Mouse (Mus musculus) forebrain, embryonic 14.5 days (tissue): ENCODE measurements at regions not wholly inside any gene's neighbourhood (a gene's known extent, or its start where the extent isn't known, plus 50 kb on each side); places are given as distances from the start of the nearest gene placed in this dataset.
A peak's percentile ranks its signal among the peaks of the same experiment; 100 is the strongest.

ENCODE experiments used
- ATAC-seq: fragments of 200-750 bp; cut with Nextera tagmentation; 2 replicates; pipeline ENCODE4 v1.8.0; 2017; ENCODE audit warnings: mild to moderate bottlenecking, moderate library complexity
- DNase-seq: peaks from one replicate; pipeline ENCODE4 v3.0.0-alpha.2; 2015; ENCODE audit warnings: low spot score
- H3K27ac ChIP-seq: fragments of 300-500 bp; sonication (generic); 2 replicates; pipeline ENCODE4 v1.5.1; 2014; ENCODE audit warnings: low read depth, mild to moderate bottlenecking, control low read depth, low read length, moderate library complexity
- H3K27me3 ChIP-seq: fragments of 300-500 bp; sonication (generic); replicated peaks from 2 replicates; pipeline ENCODE4 v1.6.1; 2014; ENCODE audit warnings: low read length, control low read depth, mixed read lengths; ENCODE audit not compliant: control insufficient read depth, insufficient read depth
- H3K36me3 ChIP-seq: fragments of 300-500 bp; sonication (generic); 2 replicates; pipeline ENCODE4 v1.6.1; 2014; ENCODE audit warnings: low read length, control low read depth; ENCODE audit not compliant: control insufficient read depth, insufficient read depth
- H3K4me1 ChIP-seq: fragments of 300-500 bp; sonication (generic); 2 replicates; pipeline ENCODE4 v1.6.1; 2014; ENCODE audit warnings: antibody characterized with exemption, low read length, control low read depth; ENCODE audit not compliant: control insufficient read depth, insufficient read depth
- H3K4me2 ChIP-seq: fragments of 300-500 bp; sonication (generic); 2 replicates; pipeline ENCODE4 v1.6.1; 2014; ENCODE audit warnings: mild to moderate bottlenecking, control low read depth, low read length
- H3K4me3 ChIP-seq: fragments of 300-500 bp; sonication (generic); 2 replicates; pipeline ENCODE4 v1.5.1; 2014; ENCODE audit warnings: low read depth, low read length, control low read depth
- H3K9ac ChIP-seq: fragments of 300-500 bp; sonication (generic); 2 replicates; pipeline ENCODE4 v1.6.1; 2014; ENCODE audit warnings: mild to moderate bottlenecking, low read length, control low read depth, moderate library complexity
- H3K9me3 ChIP-seq: fragments of 300-500 bp; sonication (generic); replicated peaks from 2 replicates; pipeline ENCODE4 v1.6.1; 2016; ENCODE audit warnings: low read length, control low read depth, mixed read lengths; ENCODE audit not compliant: control insufficient read depth
- WGBS: fragments of 180-500 bp; shearing (Covaris S2); extraction: QIAGEN DNeasy Blood & Tissue Kit; methylation state at CpG from one replicate; pipeline ENCODE4 v1.1.7; 2014; 5-methylcytosine and 5-hydroxymethylcytosine counted together

DNA sequence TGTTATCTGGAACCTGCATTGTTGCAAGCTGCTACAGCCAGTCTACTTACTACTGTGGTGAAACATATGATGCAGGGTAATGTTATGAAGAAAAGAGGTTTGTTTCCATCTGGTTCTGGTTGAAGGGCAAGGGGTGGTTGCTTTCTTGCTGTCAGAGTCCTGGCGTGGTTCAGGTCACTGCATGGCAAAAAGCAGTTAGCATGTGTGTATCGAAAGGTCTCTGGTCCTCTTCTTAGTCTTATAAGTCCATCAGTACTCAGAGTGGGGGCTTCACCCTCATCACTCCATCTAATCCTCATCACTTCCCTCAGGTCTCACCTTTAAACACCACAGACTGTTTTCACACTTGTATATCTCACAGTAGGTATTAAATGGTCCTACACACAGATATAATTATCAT, 99.7 kb upstream of the Ranbp3l start:
- no peak overlapping the region for H3K27ac ChIP-seq
- H3K4me2 ChIP-seq, result no peak overlapping the region

DNA sequence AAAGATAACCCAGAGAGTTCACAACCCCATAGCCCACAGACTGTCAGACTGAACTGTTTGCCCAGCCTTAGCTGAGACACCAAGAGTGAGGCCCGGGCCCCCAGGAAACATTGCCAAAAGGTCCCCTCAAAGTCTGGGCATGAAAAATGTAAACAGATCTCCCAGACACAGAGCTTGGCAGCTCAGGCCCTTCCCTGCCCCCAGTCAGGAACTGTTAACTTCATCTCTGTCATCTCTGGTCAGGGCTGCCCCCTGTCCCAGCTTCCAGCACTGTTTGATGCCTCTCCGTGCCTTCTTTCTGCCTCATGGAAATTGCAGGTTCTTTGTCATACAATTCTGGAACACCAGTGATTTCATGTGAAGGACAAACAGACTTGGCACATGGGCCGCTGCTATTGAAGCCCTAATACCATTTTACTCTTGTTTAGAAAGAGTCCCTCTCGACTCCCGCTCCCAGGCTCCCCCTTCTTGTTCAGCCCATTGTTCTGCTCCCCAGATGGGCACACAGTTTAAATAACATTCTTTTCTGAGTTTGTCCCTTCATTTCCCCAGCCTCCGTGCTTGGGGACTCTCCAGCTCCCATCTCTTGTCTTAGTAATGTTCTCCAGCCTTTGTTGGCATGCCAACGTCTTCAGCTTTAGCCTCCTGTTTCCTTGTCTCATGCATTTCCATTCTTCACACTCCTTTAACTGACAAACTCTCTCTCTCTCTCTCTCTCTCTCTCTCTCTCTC, 100.4 kb upstream of the Ranbp3l start:
- H3K4me2 ChIP-seq, result no peak overlapping the region
- ATAC-seq (peak; percentile 53), DNase-seq (peak; percentile 70)
- peaks cover 8% of the 10 kb centered on the region; the same call in 1 of the 2 replicates for H3K4me1 ChIP-seq
- no peak overlapping the region for H3K9ac ChIP-seq
- H3K27ac ChIP-seq, result peak overlapping the region; percentile 35; the same call in 1 of the 2 replicates
- no peak overlapping the region for H3K4me3 ChIP-seq
- H3K36me3 ChIP-seq, result no peaks in the 10 kb centered on the region
- H3K9me3 ChIP-seq, result no peaks in the 10 kb centered on the region
- H3K27me3 ChIP-seq, result no peaks in the 10 kb centered on the region
- WGBS, result 10% methylated on average over 7 of the region's 7 CpGs

More for the DNA sequence above, 99.7 kb upstream of the Ranbp3l start:
- Histone ChIP-seq H3K36me3 (no peaks in the 10 kb centered on the region), H3K4me1 (peaks cover 8% of the 10 kb centered on the region; the same call in 1 of the 2 replicates), H3K9me3 (no peaks in the 10 kb centered on the region), H3K9ac (no peak overlapping the region), H3K27me3 (no peaks in the 10 kb centered on the region), H3K4me3 (no peak overlapping the region)
- WGBS, result 90% methylated on average over 2 of the region's 2 CpGs
- no peak for ATAC-seq
- no peak for DNase-seq

DNA sequence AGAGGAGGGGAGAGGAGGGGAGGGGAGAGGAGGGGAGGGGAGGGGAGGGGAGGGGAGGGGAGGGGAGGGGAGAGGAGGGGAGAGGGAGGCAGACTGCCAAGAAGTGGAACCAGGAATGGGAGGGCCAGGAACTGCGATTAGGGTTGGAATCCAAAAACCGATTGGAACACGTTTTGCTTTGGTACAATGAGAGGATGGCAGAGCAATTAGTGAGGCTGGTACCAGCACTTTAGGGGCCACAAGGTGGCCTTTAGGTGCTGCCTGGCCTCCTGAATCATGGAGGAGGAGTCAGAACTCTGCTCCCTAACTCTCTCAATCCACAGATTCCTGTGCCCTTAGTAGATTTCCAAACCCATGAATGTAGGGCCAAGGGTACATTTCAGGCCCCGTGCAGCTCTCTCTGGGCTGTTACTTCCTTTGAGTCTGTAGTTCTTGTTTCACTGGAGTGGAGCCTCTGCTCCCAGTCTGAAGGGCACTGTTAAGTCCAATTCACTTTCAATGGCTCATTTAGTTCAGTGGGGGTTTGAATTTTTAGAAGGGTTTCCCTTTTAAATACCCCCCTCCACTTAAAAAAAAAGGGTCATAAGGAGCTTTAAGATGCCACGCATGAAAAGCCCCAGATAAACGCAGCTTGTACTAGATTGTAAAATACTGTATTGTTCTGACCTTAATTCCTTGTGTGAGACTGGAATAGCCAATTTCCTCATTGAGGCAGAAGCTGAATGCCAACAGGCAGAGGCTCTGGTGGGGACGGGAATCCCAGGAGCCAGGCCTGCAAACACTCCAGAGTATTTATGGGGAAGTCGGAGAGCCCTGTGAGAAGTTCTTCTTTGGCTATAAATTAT, 102.4 kb upstream of the Ranbp3l start:
- Histone ChIP-seq H3K27ac (peak overlapping the region; percentile 67), H3K4me2 (no peak overlapping the region), H3K4me1 (peaks cover 8% of the 10 kb centered on the region; the same call in 1 of the 2 replicates), H3K27me3 (no peaks in the 10 kb centered on the region), H3K4me3 (no peak overlapping the region), H3K9me3 (no peaks in the 10 kb centered on the region; the same call in 1 of the 2 replicates), H3K9ac (no peak overlapping the region), H3K36me3 (no peaks in the 10 kb centered on the region)
- DNase-seq (peak; percentile 87), ATAC-seq (peak; percentile 86)
- WGBS, result 11% methylated on average over 8 of the region's 8 CpGs

DNA sequence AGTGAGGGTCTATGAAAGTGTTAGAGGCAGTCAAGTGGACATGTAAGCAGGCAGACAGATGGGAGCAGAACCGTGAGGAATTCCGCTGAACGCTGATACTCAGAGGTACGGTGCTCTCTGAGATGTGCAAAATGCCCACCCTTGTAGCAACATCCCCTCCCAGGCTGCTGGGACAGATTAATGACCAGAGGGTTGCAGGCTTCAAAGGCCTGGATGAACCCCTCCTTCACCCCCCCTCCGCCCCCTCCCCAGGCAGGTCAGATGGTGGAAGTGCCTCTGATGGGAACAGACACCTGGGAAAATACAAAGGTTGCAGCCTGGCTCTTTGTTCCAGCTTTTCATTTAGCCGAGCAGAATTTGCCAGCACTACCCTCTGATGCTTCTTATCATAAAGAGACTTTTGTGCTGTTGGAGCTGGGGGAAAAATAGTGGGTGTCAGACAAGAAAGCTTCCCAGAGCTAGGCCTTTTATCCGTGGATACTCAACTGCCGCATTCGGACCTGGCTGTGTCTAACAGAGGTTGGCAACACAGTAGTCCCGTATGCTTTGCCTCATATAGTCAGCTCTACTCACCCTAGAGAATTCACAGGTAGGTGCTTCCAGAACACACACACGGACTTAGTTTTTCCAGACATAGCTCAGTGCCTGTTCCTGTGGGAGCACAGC, 111.2 kb upstream of the Ranbp3l start:
- Histone ChIP-seq H3K4me3 (no peak overlapping the region), H3K36me3 (no peaks in the 10 kb centered on the region), H3K4me1 (no peaks in the 10 kb centered on the region), H3K27me3 (no peaks in the 10 kb centered on the region), H3K9me3 (peaks cover 9% of the 10 kb centered on the region; the same call in 1 of the 2 replicates), H3K4me2 (no peak overlapping the region), H3K27ac (peak overlapping the region; percentile 0; the same call in 1 of the 2 replicates), H3K9ac (no peak overlapping the region)
- 36% methylated on average over 11 of the region's 11 CpGs for WGBS
- DNase-seq, result peak; percentile 36
- ATAC-seq, result peak; percentile 66

DNA sequence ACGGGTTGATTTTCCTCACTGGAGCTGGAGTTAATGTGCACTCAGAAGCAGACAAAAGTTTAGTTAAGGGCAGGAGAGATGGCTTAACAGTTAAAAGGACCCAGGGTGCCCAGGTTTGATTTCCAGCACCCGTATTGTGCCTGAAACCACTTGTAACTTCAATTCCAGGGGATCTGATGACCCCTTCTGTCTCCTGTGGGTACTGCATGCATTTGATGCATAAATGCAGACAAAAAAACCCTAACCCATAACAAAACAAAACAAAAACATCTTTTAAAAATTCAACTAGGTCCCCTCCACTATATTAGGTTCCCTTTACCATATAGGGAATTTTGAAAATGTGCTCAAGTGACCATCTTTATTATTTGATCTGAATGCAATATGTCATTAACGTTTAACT, 112.2 kb upstream of the Ranbp3l start:
- WGBS, result 95% methylated on average over 3 of the region's 3 CpGs
- peaks cover 9% of the 10 kb centered on the region; the same call in 1 of the 2 replicates for H3K9me3 ChIP-seq
- H3K4me3 ChIP-seq, result no peak overlapping the region
- DNase-seq (no peak), ATAC-seq (no peak)
- no peaks in the 10 kb centered on the region for H3K4me1 ChIP-seq
- no peak overlapping the region for H3K4me2 ChIP-seq
- H3K9ac ChIP-seq, result no peak overlapping the region
- H3K27ac ChIP-seq, result no peak overlapping the region
- no peaks in the 10 kb centered on the region for H3K27me3 ChIP-seq
- H3K36me3 ChIP-seq, result no peaks in the 10 kb centered on the region

DNA sequence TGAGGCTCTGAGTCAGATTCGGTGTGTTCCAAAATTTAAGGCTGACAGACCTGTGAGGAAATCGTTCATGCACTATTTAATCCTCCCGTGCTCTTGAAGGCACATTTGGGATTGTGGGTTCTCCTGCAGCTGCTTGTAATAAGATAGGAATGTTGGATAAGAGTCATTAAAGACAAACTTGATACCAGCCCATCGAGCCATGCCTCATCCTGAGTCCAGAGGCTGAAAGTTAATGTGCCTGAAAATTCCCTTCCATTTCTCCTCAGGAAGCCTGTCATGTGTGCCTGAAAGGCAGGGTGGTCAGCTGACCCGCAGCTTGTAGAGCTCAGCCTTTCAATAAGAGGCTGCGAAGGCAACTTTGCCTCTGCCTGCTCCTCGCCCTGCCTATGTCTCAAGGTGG, 113.4 kb upstream of the Ranbp3l start:
- H3K9ac ChIP-seq, result no peak overlapping the region
- WGBS, result 85% methylated on average over 7 of the region's 7 CpGs
- no peak overlapping the region for H3K27ac ChIP-seq
- H3K4me1 ChIP-seq, result no peaks in the 10 kb centered on the region
- H3K4me2 ChIP-seq, result no peak overlapping the region
- no peaks in the 10 kb centered on the region for H3K27me3 ChIP-seq
- DNase-seq (no peak), ATAC-seq (no peak)
- H3K4me3 ChIP-seq, result no peak overlapping the region
- 0 out of 2 replicates have a peak, but pooled peaks cover 6% of the 10 kb centered on the region for H3K9me3 ChIP-seq
- H3K36me3 ChIP-seq, result no peaks in the 10 kb centered on the region

DNA sequence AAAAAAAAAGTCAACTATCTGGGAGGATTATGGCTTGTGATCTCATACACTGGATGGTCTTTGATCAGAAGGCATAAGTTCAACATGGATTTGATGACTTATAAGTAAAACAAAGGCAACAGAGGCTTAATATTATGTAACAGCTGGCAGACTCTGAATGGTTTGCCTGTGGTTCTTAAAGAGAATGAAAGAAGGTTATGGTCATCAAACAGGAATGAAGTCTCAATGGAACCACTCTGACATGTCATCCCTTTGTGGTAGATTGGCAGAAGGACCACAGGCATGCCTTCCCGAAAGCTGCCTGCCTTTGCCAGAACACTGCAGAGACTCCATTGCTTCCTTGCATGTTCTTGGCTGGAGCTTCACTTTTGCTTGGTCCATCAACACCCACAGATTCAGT, 116.8 kb upstream of the Ranbp3l start:
- Histone ChIP-seq H3K36me3 (no peaks in the 10 kb centered on the region), H3K27ac (no peak overlapping the region), H3K9me3 (0 out of 2 replicates have a peak, but pooled peaks cover 6% of the 10 kb centered on the region), H3K4me2 (no peak overlapping the region), H3K9ac (no peak overlapping the region), H3K4me3 (no peak overlapping the region), H3K4me1 (no peaks in the 10 kb centered on the region), H3K27me3 (no peaks in the 10 kb centered on the region)
- DNase-seq, result no peak
- WGBS, result 84% methylated on average over 1 of the region's 1 CpGs
- ATAC-seq, result no peak

DNA sequence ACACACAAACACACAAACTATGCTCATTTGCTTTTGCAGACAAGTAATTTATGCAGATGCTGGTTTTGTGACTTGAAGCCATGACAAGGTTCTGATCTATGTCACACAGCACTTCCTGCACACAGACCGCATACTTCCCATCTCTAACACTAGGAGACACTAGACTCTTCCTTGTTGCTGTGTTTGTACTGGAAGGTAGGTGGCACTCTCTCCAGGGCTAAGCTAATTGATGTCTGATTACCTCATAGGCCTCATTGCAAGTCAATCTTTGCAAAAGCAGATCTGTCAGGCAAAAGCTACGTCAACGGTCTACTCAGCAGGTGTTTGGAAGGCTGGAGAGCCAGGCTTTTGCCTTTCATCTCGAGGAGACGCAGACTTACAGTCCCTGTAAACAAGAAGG, 118.3 kb upstream of the Ranbp3l start:
- 61% methylated on average over 5 of the region's 5 CpGs for WGBS
- H3K4me1 ChIP-seq, result no peaks in the 10 kb centered on the region
- no peak overlapping the region for H3K9ac ChIP-seq
- H3K36me3 ChIP-seq, result no peaks in the 10 kb centered on the region
- no peaks in the 10 kb centered on the region for H3K27me3 ChIP-seq
- H3K9me3 ChIP-seq, result no peaks in the 10 kb centered on the region
- no peak overlapping the region for H3K4me2 ChIP-seq
- ATAC-seq (no peak), DNase-seq (no peak)
- H3K27ac ChIP-seq, result no peak overlapping the region
- no peak overlapping the region for H3K4me3 ChIP-seq
